Mouse (Mus musculus) cerebellum, adult (tissue): ENCODE data around the gene Pabpc4l.
"Not testable (repeated sequence)": the region's sequence is repeated elsewhere in the genome, so short reads cannot be mapped to it uniquely, and the experiment has no call there.

Experiments used
- ATAC-seq: cut with Nextera tagmentation; 2 replicates; pipeline ENCODE4 v1.9.2; 2017; ENCODE audit warnings: mild to moderate bottlenecking, moderate library complexity, mixed read lengths; ENCODE audit not compliant: insufficient number of reproducible peaks, low FRiP score, low TSS enrichment

The Pabpc4l gene

DNA sequence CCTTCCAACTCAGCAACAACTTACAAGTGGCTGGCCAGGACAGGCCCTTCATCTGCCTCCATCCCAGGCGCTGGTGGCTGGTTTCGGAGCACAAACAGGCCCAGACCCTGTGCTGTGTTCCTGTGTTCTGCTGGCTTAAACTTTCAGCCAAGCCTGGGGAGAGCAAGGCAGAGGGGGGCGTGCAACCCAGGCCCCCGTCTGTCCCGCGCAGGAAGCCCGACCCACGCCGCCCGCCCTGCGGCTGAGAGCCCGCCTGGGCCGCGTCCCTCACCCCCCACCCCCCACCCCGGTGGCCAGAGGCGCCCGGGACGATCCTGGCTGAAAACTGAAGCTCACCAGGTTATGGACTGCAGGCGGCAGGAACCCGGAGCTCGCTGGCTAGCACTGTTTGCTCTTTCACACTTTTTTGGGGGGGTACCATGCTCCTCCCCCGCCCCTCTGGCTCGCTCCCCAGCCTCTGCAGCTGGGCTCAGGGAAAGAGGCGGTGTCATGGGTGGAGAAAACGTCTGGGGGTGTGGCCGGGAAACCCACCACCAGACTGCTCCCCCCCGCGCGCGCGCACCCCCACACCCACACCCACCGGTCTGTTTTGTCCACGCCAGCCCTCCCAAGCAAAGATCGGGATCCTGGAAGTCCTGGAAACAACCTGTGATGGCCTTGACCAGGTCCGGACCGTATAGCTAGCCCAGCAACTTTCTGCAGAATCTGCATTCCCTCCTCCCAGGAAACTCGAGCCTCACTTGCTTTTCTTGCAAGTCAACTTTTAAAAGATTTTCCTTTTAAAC lies at the start of gene Pabpc4l:
Gene Pabpc4l (minus strand): TSS at position 739 of the 785 bp plus-strand sequence.
- peak; percentile 52; the same call in 1 of the 2 replicates for ATAC-seq

DNA sequence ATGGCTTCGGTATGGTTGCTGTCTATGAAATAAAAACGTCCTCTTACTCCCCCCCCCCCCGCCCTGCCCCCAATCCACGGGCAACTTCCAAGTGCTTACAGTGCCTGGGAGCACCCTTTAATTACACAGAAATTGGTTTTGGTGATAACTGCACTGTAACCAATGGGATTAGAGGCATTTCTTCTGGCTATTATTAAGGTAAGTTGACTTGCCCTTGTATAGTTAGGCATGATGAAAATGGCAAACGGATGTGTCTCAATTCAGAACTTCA lies 42.9 kb upstream of the Pabpc4l start:
- ATAC-seq, result no peak

DNA sequence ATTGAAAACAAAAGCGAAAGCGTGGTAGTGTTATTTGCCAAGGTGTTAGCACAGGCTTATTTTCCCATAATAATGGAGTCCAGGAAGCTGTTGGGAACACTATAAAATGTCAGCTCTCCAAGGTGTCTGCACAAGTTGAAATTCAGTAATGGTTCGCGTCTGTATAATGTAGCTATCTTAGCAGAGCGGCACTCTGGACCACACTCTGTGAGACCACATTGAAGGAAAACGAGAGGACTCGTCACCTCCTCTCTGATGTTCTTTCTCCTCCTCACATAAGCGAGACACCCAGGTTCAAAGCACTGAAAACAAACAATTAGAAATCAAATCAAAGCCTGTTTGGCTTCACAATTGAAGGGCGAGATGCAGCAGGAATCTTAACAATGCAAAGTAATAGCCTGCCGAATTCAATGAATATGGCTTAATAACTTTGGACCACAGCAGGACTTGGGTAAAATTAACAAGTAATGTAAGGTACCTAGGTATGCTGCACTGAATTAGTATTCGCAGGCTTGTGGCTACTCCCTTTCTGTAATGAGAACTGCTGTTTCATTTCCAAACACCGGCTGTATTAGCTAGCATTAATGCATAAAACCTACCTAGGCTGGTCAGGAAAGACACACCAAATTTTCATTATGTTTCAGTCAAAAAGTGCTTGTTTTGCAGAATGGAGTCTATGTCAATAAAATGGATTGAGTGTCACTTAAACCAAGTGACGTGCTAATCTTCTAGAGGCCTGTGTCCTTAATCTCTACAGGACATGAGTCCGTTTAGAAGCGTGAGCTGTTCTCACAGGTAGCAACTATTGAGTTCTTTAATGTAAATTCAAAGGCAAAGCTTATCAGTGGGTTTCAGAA lies 42.3 kb upstream of the Pabpc4l start:
- no peak for ATAC-seq

DNA sequence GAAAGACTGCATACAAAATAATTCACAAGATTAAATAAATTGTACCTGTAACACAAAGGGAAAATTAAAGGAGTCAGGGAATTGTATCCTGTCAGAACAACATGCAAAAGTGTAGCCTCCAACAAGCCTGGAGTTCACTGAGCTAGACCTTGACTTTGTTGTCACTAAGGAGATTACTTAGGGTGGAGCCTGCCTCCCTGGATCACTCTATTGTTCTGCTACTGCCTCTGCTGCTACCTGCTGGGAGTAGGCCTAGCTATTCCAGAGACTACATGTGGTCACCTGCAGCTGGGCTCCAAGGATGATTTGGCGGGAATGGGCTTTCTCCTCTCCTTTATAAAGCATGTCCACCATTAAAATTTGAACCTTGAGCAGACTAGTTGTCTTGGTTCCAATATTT lies 38.1 kb upstream of the Pabpc4l start:
- ATAC-seq, result not testable (repeated sequence)

DNA sequence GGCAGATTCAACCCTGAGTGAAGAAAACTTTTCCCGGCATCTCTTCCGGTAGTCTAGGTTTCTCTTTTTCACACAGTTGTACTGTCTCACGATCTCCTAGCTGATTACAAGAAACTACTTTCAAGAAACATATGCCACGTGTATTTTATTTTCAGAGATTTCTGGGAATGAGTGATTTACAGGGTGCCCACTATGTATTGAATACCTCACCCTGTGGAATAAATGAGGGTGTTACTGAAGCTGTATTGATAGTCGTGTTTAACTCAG lies 180 bp upstream of the Pabpc4l start:
- ATAC-seq, result no peak

DNA sequence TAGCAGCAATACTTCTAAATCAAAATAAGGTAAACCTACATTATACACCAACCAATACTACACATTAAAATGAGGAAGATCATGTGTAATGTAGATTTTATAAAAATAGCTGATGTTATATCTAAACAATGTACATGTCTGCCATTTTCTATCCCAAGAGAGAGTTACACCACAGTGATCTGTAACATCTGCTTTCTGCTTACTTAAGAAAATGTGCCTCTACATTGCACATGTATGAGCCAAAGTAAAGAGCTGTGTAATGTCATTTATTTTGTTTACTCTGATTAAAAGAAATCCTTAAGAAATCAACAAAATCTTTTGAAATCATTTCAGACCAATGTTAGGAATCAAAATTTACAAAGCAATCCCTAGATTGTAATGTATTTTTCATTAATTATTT lies 16.6 kb downstream of the Pabpc4l start:
- no peak for ATAC-seq
